Mouse (Mus musculus) left cerebral cortex, adult 2 months (tissue): ENCODE results near the gene Plekhd1. TPM values are rescaled to one million over a fixed set of nuclear protein-coding genes. Genes with fewer than 3 reads are reported as not detected.
A peak's percentile ranks its signal among the peaks of the same experiment; 100 is the strongest.

Experiments
- DNase-seq, 2 experiments: peaks; one replicate each; pipeline ENCODE4 v3.0.0; 2021 to 2022; ENCODE audit warnings: low spot score in 2 of 2, mixed read lengths in 1 of 2; ENCODE audit errors: extremely low spot score in 1 of 2
- H3K27ac ChIP-seq: fragments of 200-600 bp; 2 replicates; pipeline ENCODE4 v1.8.1; 2022
- H3K4me3 ChIP-seq: fragments of 200-600 bp; 2 replicates; pipeline ENCODE4 v1.8.1; 2022
- CTCF ChIP-seq: fragments of 200-600 bp; IDR thresholded peaks from 2 replicates; pipeline ENCODE4 v1.8.1; 2022; ENCODE audit warnings: antibody characterized with exemption, mild to moderate bottlenecking, moderate library complexity
- intact Hi-C: fragments of 180-260 bp; cut with DNase I; formaldehyde crosslinking; loops from one replicate; pipeline ENCODE4 v1.15.1; 2025
- long read RNA-seq, 2 experiments: library from polyadenylated mRNA; stranded (forward); transcript quantifications; one replicate each; pipeline ENCODE4 v2.0.0; 2021; ENCODE audit warnings: borderline mapping rate in 2 of 2
- total RNA-seq, 2 experiments: library from RNA; stranded (reverse); gene quantifications; 2 replicates each; pipeline ENCODE4 v1.2.3; 2021

The Plekhd1 gene
- 1 to 10 TPM; 2.2 to 2.8 TPM for total RNA-seq
- long read RNA-seq, experiment 1, partial matches to known transcripts: 0 of 4 reads
- long read RNA-seq, experiment 1, other reads (novel, unspliced or antisense): 1 of 4 reads
- long read RNA-seq, experiment 2, partial matches to known transcripts: 0 of 2 reads
- long read RNA-seq, experiment 2, other reads (novel, unspliced or antisense): 1 of 2 reads

- intact Hi-C loops: no loop called here
- no peak for TF ChIP-seq CTCF
- no peak within 1 kb of the TSS for H3K27ac ChIP-seq
- DNase-seq: peak in 1 of 2 experiments; percentile 38
- H3K4me3 ChIP-seq: peak within 1 kb of the TSS; percentile 38
Measured at GRCm38 (mm10) chr12:80692269-80692972, at the start of gene Plekhd1. Gene Plekhd1 (plus strand): TSS chr12:80692591.

GRCm38 (mm10) chr12:80642725-80643692, 49.4 kb upstream of the Plekhd1 start:
- intact Hi-C loops: loop anchor here (2.0 to 5.0 kb wide), 3 partner anchors 124 to 1781 kb away; partner anchors contain the start of genes Atp6v1d, Eif2s1 and Galnt16

GRCm38 (mm10) chr12:80643693-80644505, 48.5 kb upstream of the Plekhd1 start, which contains the start of the genes Slc39a9 and Erh:
Gene Slc39a9 (plus strand): TSS chr12:80643883.
Gene Erh (minus strand): TSS chr12:80644341.
- peak; percentile 8 for TF ChIP-seq CTCF
- intact Hi-C loops: loop anchor here (2.0 to 5.0 kb wide), 3 partner anchors 125 to 1782 kb away; partner anchors contain the start of genes Atp6v1d, Eif2s1 and Galnt16
- Histone ChIP-seq H3K27ac (peak within 1 kb of the TSS; percentile 97), H3K4me3 (peak within 1 kb of the TSS; percentile 81)
- DNase-seq: peak; percentile 91 to 93

More at GRCm38 (mm10) chr12:80642725-80643692, 49.4 kb upstream of the Plekhd1 start:
- H3K27ac ChIP-seq: peak overlapping the region; percentile 97
- peak; percentile 18 to 25 for DNase-seq
- peak overlapping the region; percentile 81 for H3K4me3 ChIP-seq
- TF ChIP-seq CTCF: peak; percentile 51

GRCm38 (mm10) chr12:80644506-80644868, 47.9 kb upstream of the Plekhd1 start:
- intact Hi-C loops: loop anchor here (5.0 kb wide), 2 partner anchors 147 to 1782 kb away; partner anchors contain the start of genes Atp6v1d and Eif2s1
- DNase-seq: peak in 1 of 2 experiments; percentile 15
- TF ChIP-seq CTCF: no peak

GRCm38 (mm10) chr12:80646377-80646776, 46.0 kb upstream of the Plekhd1 start:
- no peak for TF ChIP-seq CTCF
- Histone ChIP-seq H3K4me3 (peak overlapping the region; percentile 26; the same call in 1 of the 2 replicates), H3K27ac (no peak overlapping the region)
- no peak for DNase-seq
- intact Hi-C loops: no loop called here

More at GRCm38 (mm10) chr12:80644506-80644868, 47.9 kb upstream of the Plekhd1 start:
- H3K4me3 ChIP-seq: peak overlapping the region; percentile 81
- H3K27ac ChIP-seq: peak overlapping the region; percentile 97

GRCm38 (mm10) chr12:80653951-80654658, 38.3 kb upstream of the Plekhd1 start:
- no peak for DNase-seq
- Histone ChIP-seq H3K4me3 (no peak overlapping the region), H3K27ac (no peak overlapping the region)
- no peak for TF ChIP-seq CTCF
- intact Hi-C loops: no loop called here

- intact Hi-C loops: no loop called here
- H3K27ac ChIP-seq: no peak overlapping the region
- no peak for DNase-seq
- no peak overlapping the region for H3K4me3 ChIP-seq
- no peak for TF ChIP-seq CTCF
Measured at GRCm38 (mm10) chr12:80654659-80655025, 37.7 kb upstream of the Plekhd1 start.

- intact Hi-C loops: no loop called here
- no peak for TF ChIP-seq CTCF
- DNase-seq: no peak
- H3K4me3 ChIP-seq: no peak overlapping the region
- no peak overlapping the region for H3K27ac ChIP-seq
Measured at GRCm38 (mm10) chr12:80658661-80659060, 33.7 kb upstream of the Plekhd1 start.

- intact Hi-C loops: no loop called here
- Histone ChIP-seq H3K27ac (no peak overlapping the region), H3K4me3 (no peak overlapping the region)
- TF ChIP-seq CTCF: no peak
- DNase-seq: no peak
Measured at GRCm38 (mm10) chr12:80662322-80662721, 30.1 kb upstream of the Plekhd1 start.

- intact Hi-C loops: no loop called here
- H3K4me3 ChIP-seq: no peak overlapping the region
- DNase-seq: no peak
- TF ChIP-seq CTCF: no peak
- H3K27ac ChIP-seq: no peak overlapping the region
Measured at GRCm38 (mm10) chr12:80663935-80664334, 28.5 kb upstream of the Plekhd1 start.
